Mouse (Mus musculus) spleen, adult 2 months (tissue): ENCODE results near the gene Lyl1.

ENCODE experiments used
- CTCF ChIP-seq: fragments of 200-500 bp; IDR thresholded peaks from 2 replicates; pipeline ENCODE4 v1.5.1; 2011; ENCODE audit warnings: mild to moderate bottlenecking, inconsistent platforms; ENCODE audit not compliant: insufficient read depth, insufficient read length, insufficient replicate concordance; ENCODE audit errors: extremely low read depth
- POLR2A ChIP-seq: fragments of 200-500 bp; IDR thresholded peaks from 2 replicates; pipeline ENCODE4 v1.6.1; 2011; ENCODE audit warnings: low read depth, low read length, inconsistent platforms

DNA sequence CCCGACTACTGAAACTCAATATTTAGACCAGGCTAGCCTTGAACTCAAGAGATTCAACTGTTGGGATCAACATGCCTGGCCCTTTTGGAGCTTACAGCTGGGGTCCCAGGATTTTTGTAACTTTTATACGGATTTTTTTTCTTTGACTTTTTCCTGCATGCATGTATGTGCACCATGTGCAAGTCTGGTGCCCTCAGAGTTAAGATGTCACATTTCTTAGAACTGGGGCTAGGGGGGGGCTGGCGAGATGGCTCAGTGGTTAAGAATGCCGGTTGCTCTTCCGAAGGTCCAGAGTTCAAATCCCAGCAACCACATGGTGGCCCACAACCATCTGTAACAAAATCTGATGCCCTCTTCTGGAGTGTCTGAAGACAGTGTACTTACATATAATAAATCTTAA is 731 bp upstream of the Lyl1 start:
- no peak for TF ChIP-seq CTCF
- TF ChIP-seq POLR2A: no peak
